In genomic region chr9:45274218-45274617, GRCm38 (mm10) we compare ENCODE assay signal across 17 mouse cellular contexts. TPM values are rescaled to one million over a fixed set of nuclear protein-coding genes. Genes with fewer than 3 reads are reported as not detected.
DNase-seq lines count a peak whose midpoint lies in the region; ATAC-seq and TF ChIP-seq lines count a peak whose summit lies in the region.
"Had no signal": no experiment of that assay in that cellular context is flagged by ENCODE, and none has a peak within 500 bp of the region (broad histone marks: within the 10 kb centered on the region; RNA-seq: fewer than 3 reads in every experiment).

No protein-coding gene starts in this region.

- H3K4me2 ChIP-seq in liver, embryonic 15.5 days: no peak overlapping the region
- H3K4me2 ChIP-seq in hindbrain, embryonic 11.5 days (replicated peaks; ENCODE audit: low read depth, low read length): no peak overlapping the region
- H3K4me2 ChIP-seq: limb, embryonic 12.5 days had no signal

- H3K36me3 ChIP-seq in G1E (replicated peaks): no peaks in the 10 kb centered on the region
- H3K36me3 ChIP-seq in liver, embryonic 15.5 days (replicated peaks): no peaks in the 10 kb centered on the region
- no peaks in the 10 kb centered on the region for H3K36me3 ChIP-seq in hindbrain, embryonic 11.5 days (ENCODE audit: control insufficient read depth, insufficient read depth, low read length)
- H3K36me3 ChIP-seq: limb, embryonic 12.5 days had no signal

- no peak for TF ChIP-seq CTCF in G1E (IDR thresholded peaks at IDR 0.05; ENCODE audit: low read depth, low read length)

- ATAC-seq in G1E (ENCODE audit: extremely low read depth, insufficient number of reproducible peaks, low FRiP score, poor library complexity, severe bottlenecking): peak; percentile 86
- ATAC-seq in common myeloid progenitor, adult 5-6 weeks (replicated peaks; ENCODE audit: low read depth, poor library complexity, severe bottlenecking): peak; percentile 91
- peak; percentile 87 for ATAC-seq in liver, embryonic 15.5 days (ENCODE audit: insufficient read depth)
- no peak for ATAC-seq in hindbrain, embryonic 11.5 days (ENCODE audit: low FRiP score)
- ATAC-seq: forebrain, postnatal 0 days; hindbrain, postnatal 0 days had no signal

- no peak overlapping the region for H3K9ac ChIP-seq in liver, embryonic 15.5 days
- no peak overlapping the region for H3K9ac ChIP-seq in hindbrain, embryonic 11.5 days (ENCODE audit: low read depth, low read length)
- H3K9ac ChIP-seq: forebrain, postnatal 0 days; limb, embryonic 12.5 days had no signal

- H3K27ac ChIP-seq in liver, embryonic 15.5 days (replicated peaks): peak overlapping the region; percentile 36
- no peak overlapping the region for H3K27ac ChIP-seq in hindbrain, embryonic 11.5 days (ENCODE audit: low read depth, low read length)
- H3K27ac ChIP-seq: hindbrain, postnatal 0 days; kidney, postnatal 0 days; limb, embryonic 12.5 days; stomach, postnatal 0 days had no signal

- WGBS in liver, embryonic 15.5 days (ENCODE audit: insufficient replicate concordance): 12% methylated on average over 4 of the region's 4 CpGs
- 89% methylated on average over 4 of the region's 4 CpGs for WGBS in hindbrain, embryonic 11.5 days

- peak; percentile 82 for DNase-seq in A20 (ENCODE audit: low read depth, low spot score)
- peak; percentile 26 for DNase-seq in G1E (ENCODE audit: low spot score)
- no peak for DNase-seq in hindbrain, embryonic 11.5 days (ENCODE audit: low spot score)
- no peak for DNase-seq in layer of hippocampus, postnatal 25 days (ENCODE audit: extremely low spot score in 1 of 2, low spot score in 1 of 2)
- no peak for DNase-seq in adrenal gland, adult (ENCODE audit: inconsistent age in 2 of 2, low spot score in 1 of 2)
- DNase-seq in MN1 (ENCODE audit: low spot score): no peak
- DNase-seq: cerebellum, postnatal 36 days; forebrain, postnatal 0 days; gastrocnemius, postnatal 36 days had no signal

- H3K9me3 ChIP-seq in G1E (replicated peaks): no peaks in the 10 kb centered on the region
- no peaks in the 10 kb centered on the region for H3K9me3 ChIP-seq in liver, embryonic 15.5 days (replicated peaks)
- H3K9me3 ChIP-seq in hindbrain, embryonic 11.5 days (ENCODE audit: control insufficient read depth, low read length): no peaks in the 10 kb centered on the region
- H3K9me3 ChIP-seq: limb, embryonic 12.5 days had no signal

- peaks cover 31% of the 10 kb centered on the region for H3K4me1 ChIP-seq in G1E (ENCODE audit: insufficient read depth, low read depth, low read length)
- peaks cover 22% of the 10 kb centered on the region for H3K4me1 ChIP-seq in liver, embryonic 15.5 days (replicated peaks)
- no peaks in the 10 kb centered on the region for H3K4me1 ChIP-seq in hindbrain, embryonic 11.5 days (replicated peaks; ENCODE audit: control insufficient read depth, insufficient read depth, low read length)
- H3K4me1 ChIP-seq: limb, embryonic 12.5 days had no signal

- no peaks in the 10 kb centered on the region for H3K27me3 ChIP-seq in G1E (ENCODE audit: insufficient read depth, low read length)
- H3K27me3 ChIP-seq in liver, embryonic 15.5 days: peaks cover 18% of the 10 kb centered on the region
- peaks cover 4% of the 10 kb centered on the region; the same call in 1 of the 2 replicates for H3K27me3 ChIP-seq in hindbrain, embryonic 11.5 days (ENCODE audit: control insufficient read depth, insufficient read depth, low read length)

- no peak overlapping the region for H3K4me3 ChIP-seq in G1E (ENCODE audit: low read depth, low read length)
- H3K4me3 ChIP-seq in liver, embryonic 15.5 days (replicated peaks): no peak overlapping the region
- no peak overlapping the region for H3K4me3 ChIP-seq in hindbrain, embryonic 11.5 days (ENCODE audit: low read depth, low read length)
- H3K4me3 ChIP-seq: limb, embryonic 12.5 days; myocyte had no signal

RNA-seq across cellular contexts. Expression of gene Il10ra, which starts 5.3 kb away (rescaled TPM):
- total RNA-seq in G1E (2014; fragmentation: Nextera tagmentation) (0.45 TPM in 1 of 2 replicates, not detected in the other), G1E (2017) (0.16 and 0.17 TPM in 2 replicates)
- 0.07 and 0.09 TPM in 2 replicates for polyA plus RNA-seq in G1E (2012)
- 3.5 and 8.2 TPM in 2 replicates for total RNA-seq in common myeloid progenitor, adult 5-6 weeks (2017)
- polyA plus RNA-seq in liver, embryonic 15.5 days (2015; fragmentation: Nextera tagmentation; extraction: Ambion mirVana): 1.9 and 2.4 TPM in 2 replicates
- polyA plus RNA-seq in hindbrain, embryonic 11.5 days (2014; fragmentation: Nextera tagmentation; extraction: Ambion mirVana): 0.49 and 0.51 TPM in 2 replicates
- total RNA-seq in layer of hippocampus, postnatal 25 days (2021): 1 to 10 TPM; 2.6 to 2.7 TPM
- polyA plus RNA-seq: myocyte had no signal

RNA-seq across cellular contexts. Expression of gene Tmprss13, which starts 44.7 kb away (rescaled TPM):
- total RNA-seq in G1E (2014; fragmentation: Nextera tagmentation) (not detected in 2 replicates), G1E (2017) (0.05 TPM in 1 of 2 replicates, not detected in the other)
- not detected in 2 replicates for polyA plus RNA-seq in G1E (2012)
- total RNA-seq in common myeloid progenitor, adult 5-6 weeks (2017): not detected in 2 replicates
- not detected in 2 replicates for polyA plus RNA-seq in liver, embryonic 15.5 days (2015; fragmentation: Nextera tagmentation; extraction: Ambion mirVana)
- 0.06 and 0.19 TPM in 2 replicates for polyA plus RNA-seq in hindbrain, embryonic 11.5 days (2014; fragmentation: Nextera tagmentation; extraction: Ambion mirVana)
- not detected for total RNA-seq in layer of hippocampus, postnatal 25 days (2021)
- total RNA-seq: forebrain, postnatal 0 days; hindbrain, postnatal 0 days; layer of hippocampus, postnatal 14 days had no signal
- polyA plus RNA-seq: hindbrain, postnatal 0 days; myocyte had no signal

Comparison
In these comparisons a context has a peak if more than half of its experiments do, and no peak if none do; other contexts are left out.
1. DNase-seq: peak in A20 (single experiment) and G1E (single experiment); none in hindbrain, embryonic 11.5 days (single experiment), layer of hippocampus, postnatal 25 days (0 of 2), adrenal gland, adult (0 of 2) and MN1 (single experiment).